Mouse (Mus musculus) adrenal gland, adult 10 weeks (tissue): Measurements from ENCODE around the gene Lsm2. TPM values are rescaled to one million over a fixed set of nuclear protein-coding genes. Genes with fewer than 3 reads are reported as not detected.

Source experiments
- polyA plus RNA-seq: library from polyadenylated mRNA; stranded (reverse); fragments of 350-450 nt; fragmentation: Illumina TruSeq; extraction: RNeasy Lipid Tissue Mini Kit (QIAGEN cat#74804); gene quantifications from one replicate; pipeline ENCODE4 v1.2.3, GENCODE M21; 2014; ENCODE audit warnings: low read depth, low replicate concordance

Lsm2 gene
- polyA plus RNA-seq: 9.4 TPM

GRCm38 (mm10) chr17:34981690-34982180, at the start of gene Lsm2:
Lsm2 (plus strand) TSS chr17:34981862.

GRCm38 (mm10) chr17:34959130-34959778, 22.4 kb upstream of the Lsm2 start, which contains the start of gene Hspa1b:
Hspa1b (minus strand) TSS chr17:34959238.

GRCm38 (mm10) chr17:34969822-34970221, 11.8 kb upstream of the Lsm2 start, which contains the start of gene Gm20481:
Gm20481 (plus strand) TSS chr17:34969912.

GRCm38 (mm10) chr17:34972069-34972749, 9.5 kb upstream of the Lsm2 start, which contains the start of the genes Hspa1a and Hspa1l:
Hspa1a (minus strand) TSS chr17:34972156.
Hspa1l (plus strand) TSS chr17:34972703.

GRCm38 (mm10) chr17:35000717-35001451, 19.2 kb downstream of the Lsm2 start, which contains the start of gene Vars:
Vars (plus strand) TSS chr17:35000987.

GRCm38 (mm10) chr17:35016376-35016775, 34.7 kb downstream of the Lsm2 start, which contains the start of gene Vwa7:
Vwa7 (plus strand) TSS chr17:35016579.

GRCm38 (mm10) chr17:35027277-35028068, 45.8 kb downstream of the Lsm2 start, which contains the start of gene Sapcd1:
Sapcd1 (minus strand) TSS chr17:35028016.

Other genes with a start within 250 kb of the Lsm2 start
- 9.4 TPM for gene C4b, start 238.0 kb upstream of the Lsm2 start, polyA plus RNA-seq
- 560 TPM for gene Cyp21a1, start 177.3 kb upstream of the Lsm2 start, polyA plus RNA-seq
- 11.5 TPM for gene Stk19, start 144.9 kb upstream of the Lsm2 start, polyA plus RNA-seq
- gene Dxo, start 144.8 kb upstream of the Lsm2 start, polyA plus RNA-seq: 3.9 TPM
- 3.8 TPM for gene Skiv2l, start 131.7 kb upstream of the Lsm2 start, polyA plus RNA-seq
- 2.9 TPM for gene Nelfe, start 131.5 kb upstream of the Lsm2 start, polyA plus RNA-seq
- gene Cfb, start 119.3 kb upstream of the Lsm2 start, polyA plus RNA-seq: 1.3 TPM
- gene Zbtb12, start 102.4 kb upstream of the Lsm2 start, polyA plus RNA-seq: 2.7 TPM
- gene Gm20547, start 99.8 kb upstream of the Lsm2 start, polyA plus RNA-seq: 1.3 TPM
- gene C2, start 83.6 kb upstream of the Lsm2 start, polyA plus RNA-seq: 20.2 TPM
- 10.5 TPM for gene Ehmt2, start 83.4 kb upstream of the Lsm2 start, polyA plus RNA-seq
- not detected for gene Slc44a4, start 67.4 kb upstream of the Lsm2 start, polyA plus RNA-seq
- gene Neu1, start 50.6 kb upstream of the Lsm2 start, polyA plus RNA-seq: 3.5 TPM
- 46.5 TPM for gene Hspa1b, start 22.6 kb upstream of the Lsm2 start, polyA plus RNA-seq
- not detected for gene Gm20481, start 11.9 kb upstream of the Lsm2 start, polyA plus RNA-seq
- 23.9 TPM for gene Hspa1a, start 9.7 kb upstream of the Lsm2 start, polyA plus RNA-seq
- not detected for gene Hspa1l, start 9.2 kb upstream of the Lsm2 start, polyA plus RNA-seq
- gene Vars, start 19.1 kb downstream of the Lsm2 start, polyA plus RNA-seq: 10.7 TPM
- not detected for gene Vwa7, start 34.7 kb downstream of the Lsm2 start, polyA plus RNA-seq
- not detected for gene Sapcd1, start 46.2 kb downstream of the Lsm2 start, polyA plus RNA-seq
- gene Msh5, start 64.9 kb downstream of the Lsm2 start, polyA plus RNA-seq: not detected
- 23.6 TPM for gene Clic1, start 68.1 kb downstream of the Lsm2 start, polyA plus RNA-seq
- not detected for gene Ddah2, start 77.2 kb downstream of the Lsm2 start, polyA plus RNA-seq
- gene Ly6g6c, start 83.5 kb downstream of the Lsm2 start, polyA plus RNA-seq: not detected
- not detected for gene Mpig6b, start 84.3 kb downstream of the Lsm2 start, polyA plus RNA-seq
- not detected for gene Ly6g6e, start 95.0 kb downstream of the Lsm2 start, polyA plus RNA-seq
- not detected for gene Ly6g6d, start 96.2 kb downstream of the Lsm2 start, polyA plus RNA-seq
- not detected for gene Ly6g6f, start 103.7 kb downstream of the Lsm2 start, polyA plus RNA-seq
- 4.8 TPM for gene Abhd16a, start 107.4 kb downstream of the Lsm2 start, polyA plus RNA-seq
- not detected for gene Ly6g5c, start 126.4 kb downstream of the Lsm2 start, polyA plus RNA-seq
- not detected for gene Ly6g5b, start 133.6 kb downstream of the Lsm2 start, polyA plus RNA-seq
- 1.4 TPM for gene Gpank1, start 139.6 kb downstream of the Lsm2 start, polyA plus RNA-seq
- 163 TPM for gene Csnk2b, start 140.2 kb downstream of the Lsm2 start, polyA plus RNA-seq
- 1.3 TPM for gene D17H6S53E, start 144.5 kb downstream of the Lsm2 start, polyA plus RNA-seq
- not detected for gene Apom, start 150.2 kb downstream of the Lsm2 start, polyA plus RNA-seq
- 11.5 TPM for gene Bag6, start 153.3 kb downstream of the Lsm2 start, polyA plus RNA-seq
- gene Prrc2a, start 183.0 kb downstream of the Lsm2 start, polyA plus RNA-seq: 7.2 TPM
- 8.7 TPM for gene Aif1, start 194.2 kb downstream of the Lsm2 start, polyA plus RNA-seq
- gene Lst1, start 206.6 kb downstream of the Lsm2 start, polyA plus RNA-seq: not detected
- not detected for gene Ltb, start 212.6 kb downstream of the Lsm2 start, polyA plus RNA-seq
- gene Tnf, start 220.1 kb downstream of the Lsm2 start, polyA plus RNA-seq: not detected
- gene Lta, start 223.5 kb downstream of the Lsm2 start, polyA plus RNA-seq: not detected
- not detected for gene Gm16181, start 239.0 kb downstream of the Lsm2 start, polyA plus RNA-seq